Mouse (Mus musculus) heart, embryonic 16.5 days (tissue): ENCODE results near the gene Cracr2b. TPM values are rescaled to one million over a fixed set of nuclear protein-coding genes. Genes with fewer than 3 reads are reported as not detected.
A peak's percentile ranks its signal among the peaks of the same experiment; 100 is the strongest.

Experiments used
- ATAC-seq: fragments of 200-750 bp; cut with Nextera tagmentation; replicated peaks from 2 replicates; pipeline ENCODE4 v1.8.0; 2017; ENCODE audit warnings: moderate number of reproducible peaks; ENCODE audit not compliant: insufficient read depth, low FRiP score; ENCODE audit errors: extremely low read depth
- H3K27ac ChIP-seq: fragments of 300-500 bp; sonication (generic); 2 replicates; pipeline ENCODE4 v1.5.1; 2014; ENCODE audit warnings: mild to moderate bottlenecking, low read length, control low read depth, moderate library complexity
- H3K27me3 ChIP-seq: fragments of 300-500 bp; sonication (generic); 2 replicates; pipeline ENCODE4 v1.6.1; 2014; ENCODE audit warnings: low read length, mixed read lengths; ENCODE audit not compliant: control insufficient read depth, insufficient read depth
- H3K36me3 ChIP-seq: fragments of 300-500 bp; sonication (generic); 2 replicates; pipeline ENCODE4 v1.6.1; 2014; ENCODE audit not compliant: control insufficient read depth, insufficient read depth
- H3K4me1 ChIP-seq: fragments of 300-500 bp; sonication (generic); 2 replicates; pipeline ENCODE4 v1.6.1; 2014; ENCODE audit warnings: low read length, mixed read lengths; ENCODE audit not compliant: control insufficient read depth, insufficient read depth
- H3K4me2 ChIP-seq: fragments of 300-500 bp; sonication (generic); 2 replicates; pipeline ENCODE4 v1.6.1; 2014; ENCODE audit warnings: low read depth, mild to moderate bottlenecking, control low read depth, low read length
- H3K4me3 ChIP-seq: fragments of 300-500 bp; sonication (generic); 2 replicates; pipeline ENCODE4 v1.5.1; 2014; ENCODE audit warnings: mild to moderate bottlenecking, control low read depth, low read length
- H3K9ac ChIP-seq: fragments of 300-500 bp; sonication (generic); 2 replicates; pipeline ENCODE4 v1.6.1; 2014; ENCODE audit warnings: low read length, control low read depth
- H3K9me3 ChIP-seq: fragments of 300-500 bp; sonication (generic); replicated peaks from 2 replicates; pipeline ENCODE4 v1.6.1; 2016; ENCODE audit warnings: low read length; ENCODE audit not compliant: control insufficient read depth
- WGBS: fragments of 180-500 bp; shearing (Covaris S2); extraction: QIAGEN DNeasy Blood & Tissue Kit; methylation state at CpG from one replicate; pipeline ENCODE4 v1.1.7; 2014; 5-methylcytosine and 5-hydroxymethylcytosine counted together
- polyA plus RNA-seq: library from polyadenylated mRNA; unstranded; fragments of >200 nt; fragmentation: Nextera tagmentation; extraction: Ambion mirVana; gene quantifications from 2 replicates; pipeline ENCODE4 v1.2.1, GENCODE M21; 2015

Cracr2b gene
- polyA plus RNA-seq, 1 experiment from 2014 or later = 24.2 TPM

GRCm38 (mm10) chr7:141477578-141478269, 16.8 kb downstream of the Cracr2b start:
- peak overlapping the region; percentile 70; the same call in 1 of the 2 replicates for H3K4me3 ChIP-seq

GRCm38 (mm10) chr7:141478270-141478748, 17.4 kb downstream of the Cracr2b start:
- no peak overlapping the region for H3K4me3 ChIP-seq
- H3K9ac ChIP-seq = peak overlapping the region; percentile 62; the same call in 1 of the 2 replicates
- no peaks in the 10 kb centered on the region for H3K36me3 ChIP-seq
- WGBS = 45% methylated on average over 5 of the region's 5 CpGs
- H3K27me3 ChIP-seq = no peaks in the 10 kb centered on the region
- H3K9me3 ChIP-seq = no peaks in the 10 kb centered on the region
- peak overlapping the region; percentile 96 for H3K27ac ChIP-seq
- H3K4me1 ChIP-seq = peaks cover 61% of the 10 kb centered on the region
- ATAC-seq = no peak
- 0 out of 2 replicates have a peak overlapping the region, but pooled peaks have one; percentile 89 for H3K4me2 ChIP-seq

More at GRCm38 (mm10) chr7:141477578-141478269, 16.8 kb downstream of the Cracr2b start:
- Histone ChIP-seq H3K36me3 (peaks cover under 1% of the 10 kb centered on the region; the same call in 1 of the 2 replicates), H3K27me3 (no peaks in the 10 kb centered on the region), H3K4me2 (peak overlapping the region; percentile 89), H3K9me3 (no peaks in the 10 kb centered on the region), H3K27ac (peak overlapping the region; percentile 96), H3K9ac (peak overlapping the region; percentile 62), H3K4me1 (peaks cover 61% of the 10 kb centered on the region)
- WGBS = 48% methylated on average over 4 of the region's 4 CpGs
- 0 out of 2 replicates have a peak, but pooled peaks have one; percentile 3 for ATAC-seq

GRCm38 (mm10) chr7:141480842-141481497, 20.1 kb downstream of the Cracr2b start:
- peak; percentile 19; the same call in 1 of the 2 replicates for ATAC-seq
- Histone ChIP-seq H3K9ac (no peak overlapping the region), H3K4me3 (peak overlapping the region; percentile 65; the same call in 1 of the 2 replicates), H3K9me3 (no peaks in the 10 kb centered on the region), H3K27me3 (no peaks in the 10 kb centered on the region), H3K4me1 (peaks cover 46% of the 10 kb centered on the region), H3K4me2 (peak overlapping the region; percentile 99), H3K27ac (no peak overlapping the region), H3K36me3 (no peaks in the 10 kb centered on the region)
- WGBS = 7% methylated on average over 10 of the region's 10 CpGs

- Histone ChIP-seq H3K9ac (peak overlapping the region; percentile 75), H3K27ac (no peak overlapping the region), H3K4me3 (peak overlapping the region; percentile 65), H3K4me2 (peak overlapping the region; percentile 99), H3K27me3 (no peaks in the 10 kb centered on the region), H3K36me3 (no peaks in the 10 kb centered on the region; the same call in 1 of the 2 replicates), H3K4me1 (peaks cover 40% of the 10 kb centered on the region), H3K9me3 (no peaks in the 10 kb centered on the region)
- no peak for ATAC-seq
- WGBS = 1% methylated on average over 81 of the region's 81 CpGs
Measured at GRCm38 (mm10) chr7:141481498-141482401, 20.9 kb downstream of the Cracr2b start.

- H3K4me1 ChIP-seq = peaks cover 32% of the 10 kb centered on the region
- ATAC-seq = no peak
- 22% methylated on average over 11 of the region's 11 CpGs for WGBS
Measured at GRCm38 (mm10) chr7:141482531-141483024, 21.7 kb downstream of the Cracr2b start.

GRCm38 (mm10) chr7:141483114-141483653, 22.3 kb downstream of the Cracr2b start:
- WGBS = 76% methylated on average over 6 of the region's 6 CpGs
- H3K9ac ChIP-seq = no peak overlapping the region

More at GRCm38 (mm10) chr7:141482531-141483024, 21.7 kb downstream of the Cracr2b start:
- peak overlapping the region; percentile 99 for H3K4me2 ChIP-seq
- no peak overlapping the region for H3K27ac ChIP-seq
- H3K36me3 ChIP-seq = no peaks in the 10 kb centered on the region; the same call in 1 of the 2 replicates
- H3K27me3 ChIP-seq = no peaks in the 10 kb centered on the region
- peak overlapping the region; percentile 75 for H3K9ac ChIP-seq
- peak overlapping the region; percentile 65 for H3K4me3 ChIP-seq
- H3K9me3 ChIP-seq = no peaks in the 10 kb centered on the region

GRCm38 (mm10) chr7:141484186-141485120, 23.6 kb downstream of the Cracr2b start:
- ATAC-seq = no peak
- H3K9me3 ChIP-seq = no peaks in the 10 kb centered on the region
- no peak overlapping the region for H3K4me3 ChIP-seq
- WGBS = 70% methylated on average over 5 of the region's 5 CpGs
- H3K9ac ChIP-seq = no peak overlapping the region
- no peak overlapping the region for H3K27ac ChIP-seq
- H3K4me1 ChIP-seq = peaks cover 21% of the 10 kb centered on the region
- no peaks in the 10 kb centered on the region; the same call in 1 of the 2 replicates for H3K36me3 ChIP-seq
- H3K4me2 ChIP-seq = no peak overlapping the region
- H3K27me3 ChIP-seq = no peaks in the 10 kb centered on the region

More at GRCm38 (mm10) chr7:141483114-141483653, 22.3 kb downstream of the Cracr2b start:
- no peaks in the 10 kb centered on the region for H3K27me3 ChIP-seq
- no peak overlapping the region for H3K4me3 ChIP-seq
- H3K4me1 ChIP-seq = peaks cover 26% of the 10 kb centered on the region
- H3K27ac ChIP-seq = no peak overlapping the region
- no peaks in the 10 kb centered on the region; the same call in 1 of the 2 replicates for H3K36me3 ChIP-seq
- no peak overlapping the region for H3K4me2 ChIP-seq
- H3K9me3 ChIP-seq = no peaks in the 10 kb centered on the region
- ATAC-seq = no peak
